Mouse (Mus musculus): ENCODE results near the gene Dlx6. TPM values are rescaled to one million over a fixed set of nuclear protein-coding genes. Genes with fewer than 3 reads are reported as not detected.

The Dlx6 gene
- total RNA-seq, 2 experiments from 2014 or later: 5.6 to 9.3 TPM

DNA sequence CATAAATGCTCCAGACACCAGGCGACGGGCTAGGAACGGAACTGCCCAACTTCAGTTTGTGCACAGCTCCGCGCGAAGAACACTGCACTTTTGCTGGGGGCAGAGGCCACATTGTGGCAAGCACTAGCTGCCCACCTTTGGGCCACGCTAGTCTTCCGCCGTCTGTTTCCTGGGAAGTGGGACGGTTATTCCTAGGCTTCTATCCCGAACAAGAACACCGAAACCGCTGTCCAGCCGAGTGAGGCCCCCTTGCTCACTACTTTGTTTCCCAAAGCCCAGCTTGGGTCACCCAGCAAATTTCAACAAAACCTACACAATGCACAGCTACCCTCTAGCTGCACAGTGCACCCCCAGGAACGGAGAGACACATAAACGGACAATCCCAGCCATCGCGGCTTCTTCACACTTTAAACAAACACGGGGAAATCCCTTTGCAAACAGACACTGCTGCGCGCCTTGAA, 3.2 kb upstream of the Dlx6 start:
- no peak for DNase-seq

DNA sequence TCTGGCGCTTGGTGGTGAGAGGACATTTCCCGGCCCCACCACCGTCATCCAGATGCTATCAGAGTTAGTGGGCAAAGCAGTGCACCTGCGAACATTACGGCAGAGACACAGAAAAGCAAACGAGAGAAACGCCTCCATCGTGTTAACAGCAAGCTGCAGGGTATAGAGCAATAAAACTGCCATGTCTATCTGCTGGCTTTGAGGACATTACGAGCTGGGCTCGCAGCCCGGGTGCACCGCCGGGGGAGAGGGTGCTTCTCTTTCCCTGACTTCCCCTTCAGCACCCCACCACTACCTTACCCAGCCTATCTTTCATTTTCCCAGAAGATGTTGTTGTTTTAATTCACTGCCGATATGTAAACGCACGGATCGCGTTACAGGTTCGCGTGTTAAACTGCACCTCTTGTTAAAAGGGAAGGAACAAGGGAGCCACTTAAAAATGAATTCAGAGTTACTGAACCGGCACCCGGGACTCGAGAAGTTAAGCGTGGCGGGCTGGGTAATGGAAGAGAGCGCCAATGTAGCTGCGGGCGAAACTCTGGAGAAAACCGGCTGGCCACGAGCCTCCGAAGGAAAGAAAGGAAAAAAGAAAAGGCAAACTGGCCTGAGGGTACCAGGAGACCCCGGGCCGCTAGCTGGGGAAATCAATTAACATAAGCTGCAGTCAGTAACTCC, 2.6 kb upstream of the Dlx6 start:
- DNase-seq: no peak

DNA sequence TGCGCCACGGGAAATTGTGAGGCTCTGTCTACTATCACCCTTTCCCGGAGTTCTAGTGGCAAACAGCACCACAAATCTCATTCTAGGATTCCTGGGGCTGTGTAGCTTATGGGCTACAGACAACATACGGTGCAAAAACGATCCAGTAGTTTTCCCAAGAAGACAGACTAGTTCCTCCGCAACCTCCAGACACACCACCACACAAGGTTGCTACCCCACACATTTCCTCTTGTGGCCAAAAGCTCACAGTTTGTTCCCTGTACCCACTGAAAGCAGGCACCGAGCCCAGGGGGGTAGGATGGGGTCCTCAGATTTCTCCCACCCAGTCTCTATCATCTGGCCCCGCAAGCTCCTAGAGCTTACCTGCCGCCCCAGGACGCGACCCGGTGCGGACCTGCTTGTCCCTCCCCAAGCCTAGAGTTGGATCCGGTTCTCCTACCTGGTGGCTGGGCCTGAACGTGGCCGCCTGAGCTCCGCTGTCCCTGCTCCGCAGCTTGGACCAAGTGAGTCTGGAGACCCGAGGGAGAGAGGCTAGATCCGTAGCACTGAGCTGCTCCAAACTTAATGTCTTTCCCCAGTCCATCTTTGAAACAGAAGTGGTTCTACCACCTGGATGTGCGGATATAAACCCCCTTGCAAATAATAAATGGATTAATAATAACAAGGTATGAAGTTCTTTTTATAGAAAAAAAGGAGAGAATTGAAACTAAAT, 1.9 kb upstream of the Dlx6 start:
- DNase-seq: no peak

- no peak for DNase-seq
Observed at GRCm38 (mm10) chr6:6861798-6862428, 1.2 kb upstream of the Dlx6 start.

DNA sequence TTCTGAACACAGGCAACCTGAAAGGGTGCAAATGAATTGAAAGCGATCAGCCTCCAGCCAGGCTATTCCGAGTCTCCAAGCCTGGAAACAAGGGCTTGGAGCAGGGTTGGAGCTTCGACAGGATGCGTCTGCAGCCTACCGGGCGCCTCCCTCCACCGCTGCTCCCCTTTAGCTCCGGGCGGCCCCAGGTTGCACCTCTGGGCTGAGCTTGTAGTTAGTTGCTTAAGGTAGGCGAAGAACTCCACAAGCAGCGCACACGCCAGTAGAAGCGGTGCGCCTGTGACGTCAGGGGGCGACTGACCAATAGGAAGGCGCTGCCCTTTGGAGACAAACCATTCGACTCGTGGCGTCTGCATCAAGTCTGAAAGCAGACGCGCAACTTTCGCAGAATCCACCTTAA, 523 bp upstream of the Dlx6 start:
- DNase-seq: no peak

GRCm38 (mm10) chr6:6863955-6864354, 821 bp downstream of the Dlx6 start:
- no peak for DNase-seq

GRCm38 (mm10) chr6:6864441-6865440, 1.6 kb downstream of the Dlx6 start:
- no peak for DNase-seq

GRCm38 (mm10) chr6:6867031-6867430, 3.9 kb downstream of the Dlx6 start:
- no peak for DNase-seq

GRCm38 (mm10) chr6:6869041-6869685, 6.0 kb downstream of the Dlx6 start:
- no peak for DNase-seq

DNA sequence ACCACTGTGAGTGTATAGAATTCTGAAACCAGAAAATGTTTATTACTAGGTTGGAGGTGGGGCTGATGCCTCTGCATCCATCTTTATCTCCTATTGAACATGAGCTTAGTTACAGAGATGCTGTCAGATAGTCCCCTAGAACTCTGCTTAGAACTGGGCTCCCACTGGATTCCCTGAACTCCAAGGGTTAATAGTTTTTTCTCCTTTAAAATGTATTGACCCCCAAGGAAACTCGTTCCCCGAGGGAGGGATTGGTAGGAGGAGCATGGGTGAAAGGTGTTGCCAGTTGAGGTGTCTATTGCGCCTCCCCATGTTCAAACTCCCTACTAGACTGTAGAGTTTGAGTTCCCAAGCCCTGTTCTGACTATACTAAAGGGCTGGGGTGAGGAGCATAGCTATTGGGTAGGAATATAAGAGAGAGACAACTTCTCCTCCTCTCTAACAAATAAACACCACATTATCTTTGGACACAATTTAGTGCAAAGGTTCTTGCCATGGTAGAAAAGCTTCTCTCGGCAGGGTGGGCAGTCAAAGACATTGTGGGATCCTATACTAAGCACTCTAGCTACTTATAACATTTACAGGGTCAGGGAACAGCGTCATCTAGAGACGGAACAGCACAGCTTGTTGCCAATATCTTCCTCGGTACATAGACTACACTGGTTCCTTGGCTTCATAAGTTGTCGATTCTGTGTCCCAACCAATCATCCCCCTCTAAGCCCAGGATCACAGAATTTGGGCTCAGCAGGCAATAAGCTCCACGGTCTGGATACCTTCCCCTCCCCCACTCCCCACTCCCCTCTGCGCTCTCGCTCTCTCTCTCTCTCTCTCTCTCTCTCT, 7.0 kb downstream of the Dlx6 start:
- no peak for DNase-seq

DNA sequence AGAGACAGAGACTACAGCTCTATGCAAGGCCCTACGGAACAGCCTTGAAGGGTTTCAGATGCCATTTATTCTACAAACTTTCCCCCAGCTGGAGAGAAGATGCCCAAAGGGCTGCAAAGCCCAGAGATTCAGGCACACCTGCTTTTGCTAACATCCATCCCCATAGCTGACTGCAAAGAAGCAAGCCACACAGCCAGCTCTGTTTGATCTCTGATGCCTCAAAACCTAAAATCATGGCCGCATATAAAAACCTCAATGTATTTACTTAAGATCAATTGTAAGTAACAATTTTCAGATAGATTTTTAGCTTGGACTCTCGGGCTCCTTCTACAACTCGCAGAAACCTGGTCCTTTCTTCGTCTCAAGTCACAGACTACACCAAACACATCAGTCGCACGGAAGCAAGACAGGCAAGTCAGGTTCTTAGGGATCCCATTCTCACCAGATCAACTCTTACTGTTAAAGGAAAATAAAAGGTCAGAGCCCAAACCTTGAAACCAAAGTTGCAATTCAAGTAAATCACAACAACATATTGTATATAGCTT, 7.8 kb downstream of the Dlx6 start:
- no peak for DNase-seq

DNA sequence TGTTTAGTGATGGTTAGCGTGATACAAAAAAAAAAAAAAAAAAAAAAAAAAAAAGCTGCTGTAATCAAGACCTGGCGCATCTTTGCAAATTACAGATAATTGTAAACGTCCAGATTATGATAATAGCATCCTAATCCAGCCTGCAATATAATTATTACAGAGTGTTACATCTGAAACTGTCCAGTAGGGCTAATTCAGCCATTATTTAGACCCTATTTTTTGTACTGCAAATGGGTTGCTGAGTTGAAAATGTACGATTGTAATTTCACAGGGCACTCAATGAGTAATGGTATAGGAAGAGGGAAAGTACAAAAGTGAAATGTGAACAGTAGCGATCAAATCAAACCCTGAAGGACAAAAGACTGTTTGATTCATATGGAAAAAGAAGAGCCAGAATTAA, 8.6 kb downstream of the Dlx6 start:
- DNase-seq: no peak

GRCm38 (mm10) chr6:6872873-6873272, 9.7 kb downstream of the Dlx6 start:
- DNase-seq: no peak

GRCm38 (mm10) chr6:6873476-6874072, 10.4 kb downstream of the Dlx6 start:
- no peak for DNase-seq

- no peak for DNase-seq
Observed at GRCm38 (mm10) chr6:6874073-6874771, 11.1 kb downstream of the Dlx6 start.

DNA sequence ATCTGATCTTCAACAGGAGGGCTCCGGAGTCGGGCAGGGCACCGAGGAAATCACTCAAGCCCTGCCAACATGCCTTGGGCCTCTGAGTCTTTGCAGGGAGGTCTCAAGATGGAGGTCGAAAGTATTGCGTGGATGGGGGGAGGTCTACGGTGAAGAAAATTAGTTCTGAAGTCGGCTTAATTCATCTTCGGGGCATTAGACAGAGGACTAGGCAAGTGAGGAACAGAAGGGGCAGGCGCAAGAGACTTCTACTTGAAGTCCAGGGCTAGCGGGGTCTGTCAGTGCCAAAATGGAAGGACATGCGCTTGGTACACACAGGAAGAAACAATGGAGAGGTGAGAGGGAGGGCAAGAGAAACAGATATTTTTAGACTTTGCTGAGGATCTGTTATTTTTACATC, 12.0 kb downstream of the Dlx6 start:
- no peak for DNase-seq

GRCm38 (mm10) chr6:6875676-6876075, 12.5 kb downstream of the Dlx6 start:
- no peak for DNase-seq

DNA sequence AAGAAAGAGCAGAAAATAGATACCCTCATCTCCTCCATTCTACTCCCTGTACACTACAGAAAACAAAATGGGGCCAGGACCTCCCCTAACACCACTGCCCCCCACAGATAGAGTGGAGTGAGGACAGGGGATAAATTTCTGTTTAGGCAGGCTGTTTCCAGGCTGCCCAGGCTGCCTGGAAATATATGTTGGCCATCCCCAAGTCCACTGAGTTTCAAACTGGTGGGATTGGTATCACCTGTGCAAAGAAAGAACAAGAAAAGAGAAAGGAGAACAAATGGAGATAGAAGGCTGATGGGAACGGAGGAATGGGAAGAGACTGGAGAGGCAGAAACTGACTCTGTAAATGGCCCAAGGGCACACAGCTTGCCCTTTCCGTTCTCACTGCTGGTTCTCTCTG, 13.1 kb downstream of the Dlx6 start:
- DNase-seq: no peak

GRCm38 (mm10) chr6:6876731-6877130, 13.6 kb downstream of the Dlx6 start:
- DNase-seq: no peak
